Mouse (Mus musculus): ENCODE data around the gene Akap6. TPM values are rescaled to one million over a fixed set of nuclear protein-coding genes. Genes with fewer than 3 reads are reported as not detected.

Gene Akap6
- polyA plus RNA-seq, 1 experiment: 27.4 TPM

DNA sequence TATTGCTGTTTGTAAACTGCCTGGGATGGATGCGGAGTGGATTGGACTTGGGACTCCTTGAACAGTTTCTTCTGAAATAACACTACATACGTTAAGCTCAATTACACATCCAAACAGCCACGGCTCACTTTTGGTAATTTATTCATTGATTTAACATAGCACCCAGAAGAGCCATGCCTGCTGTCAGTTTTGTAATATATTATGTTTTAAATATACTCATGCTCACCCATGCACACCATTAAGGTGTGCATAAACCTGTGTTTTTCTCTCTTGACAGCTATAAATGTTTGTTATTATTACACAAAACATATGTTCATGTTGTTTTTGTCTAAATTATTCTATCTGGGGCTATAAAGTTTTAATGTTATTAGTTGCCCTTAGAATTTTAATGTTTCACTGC lies 258.4 kb downstream of the Akap6 start:
- TF ChIP-seq CTCF (IDR thresholded peaks at IDR 0.05; ENCODE audit: borderline replicate concordance, insufficient read depth, low read depth, low read length) (no peak), POLR2A (IDR thresholded peaks at IDR 0.05; ENCODE audit: borderline replicate concordance, insufficient read depth, low read length) (no peak)
- whole genome bisulfite sequencing: 81% methylated on average over 3 of the region's 3 CpGs
- Histone ChIP-seq H3K27ac (ENCODE audit: insufficient read depth, low read length) (no peak overlapping the region), H3K4me3 (replicated peaks; ENCODE audit: insufficient read depth, low read depth, low read length) (no peak overlapping the region), H3K4me1 (ENCODE audit: control insufficient read depth, insufficient read depth, low read length) (no peaks in the 10 kb centered on the region), H3K27me3 (ENCODE audit: control insufficient read depth, insufficient read depth, low read length) (no peaks in the 10 kb centered on the region)
- DNase-seq: no peak

DNA sequence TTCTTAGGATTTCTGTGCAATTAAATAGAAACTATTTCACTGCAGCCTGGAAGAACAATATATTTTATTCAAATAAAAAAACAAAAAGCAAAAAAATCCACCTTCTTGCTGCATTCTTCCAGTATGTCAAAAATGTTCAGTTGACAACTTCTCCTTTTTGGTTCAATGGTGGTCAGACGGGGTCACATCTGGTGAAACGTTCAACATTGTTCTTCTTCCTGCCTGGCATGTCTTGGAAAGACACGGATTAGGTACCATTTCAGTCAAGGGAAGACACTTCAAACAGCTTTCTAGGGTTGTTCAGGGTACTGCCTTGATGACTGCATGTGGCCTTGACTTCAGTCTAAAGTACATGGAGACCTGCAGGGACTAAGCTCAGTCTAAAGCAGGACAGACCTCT lies 258.8 kb downstream of the Akap6 start:
- Histone ChIP-seq H3K27ac (ENCODE audit: insufficient read depth, low read length) (no peak overlapping the region), H3K27me3 (ENCODE audit: control insufficient read depth, insufficient read depth, low read length) (no peaks in the 10 kb centered on the region), H3K4me1 (ENCODE audit: control insufficient read depth, insufficient read depth, low read length) (no peaks in the 10 kb centered on the region), H3K4me3 (replicated peaks; ENCODE audit: insufficient read depth, low read depth, low read length) (no peak overlapping the region)
- DNase-seq: no peak
- 63% methylated on average over 3 of the region's 3 CpGs for WGBS
- no peak for TF ChIP-seq POLR2A (IDR thresholded peaks at IDR 0.05; ENCODE audit: borderline replicate concordance, insufficient read depth, low read length)

DNA sequence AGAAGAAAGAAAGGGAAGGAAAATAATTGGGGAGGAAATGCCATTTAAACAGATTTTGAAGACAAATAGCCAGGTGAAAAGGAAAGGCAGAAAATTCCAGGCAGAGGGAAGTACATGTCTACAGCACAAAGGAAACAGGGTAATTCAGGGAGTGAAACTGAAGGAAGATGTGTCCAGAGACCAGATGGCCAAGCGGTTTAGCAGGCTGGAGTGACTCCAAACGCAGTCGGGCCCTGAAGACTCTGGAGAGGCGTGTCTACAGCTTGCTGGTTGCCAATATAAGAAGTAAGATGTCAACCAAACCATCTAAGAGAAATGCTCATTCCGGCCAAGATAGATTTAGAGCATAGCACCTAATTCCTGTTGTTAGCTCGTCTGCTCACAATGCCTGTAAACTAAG lies 292.6 kb downstream of the Akap6 start:
- DNase-seq: peak; percentile 68 to 80
- Histone ChIP-seq H3K4me1 (ENCODE audit: control insufficient read depth, insufficient read depth, low read length) (no peaks in the 10 kb centered on the region), H3K27ac (ENCODE audit: insufficient read depth, low read length) (no peak overlapping the region), H3K27me3 (ENCODE audit: control insufficient read depth, insufficient read depth, low read length) (no peaks in the 10 kb centered on the region), H3K4me3 (replicated peaks; ENCODE audit: insufficient read depth, low read depth, low read length) (no peak overlapping the region)
- no peak for TF ChIP-seq POLR2A (IDR thresholded peaks at IDR 0.05; ENCODE audit: borderline replicate concordance, insufficient read depth, low read length)
- no peak for TF ChIP-seq CTCF (IDR thresholded peaks at IDR 0.05; ENCODE audit: borderline replicate concordance, insufficient read depth, low read depth, low read length)
- WGBS: 6% methylated on average over 6 of the region's 6 CpGs

DNA sequence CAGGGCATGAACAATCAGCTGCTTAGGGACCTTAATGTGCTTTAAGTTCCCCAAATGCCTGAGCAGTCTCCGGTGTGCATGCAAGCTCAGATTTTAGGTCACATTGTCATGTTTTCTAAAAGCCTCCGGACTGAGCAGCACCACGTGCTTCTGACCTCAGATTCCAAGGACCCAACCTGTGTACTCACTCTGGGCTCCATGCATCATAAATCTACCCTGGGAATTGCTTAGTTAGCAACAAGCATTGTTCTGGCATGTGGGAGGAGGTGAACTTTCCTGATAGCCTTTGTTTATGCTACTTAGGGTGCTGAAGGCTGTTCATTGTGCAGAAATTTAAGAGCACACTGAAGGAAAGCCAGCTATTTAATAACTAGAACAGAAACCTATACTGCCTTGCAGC lies 313.2 kb downstream of the Akap6 start:
- H3K4me1 ChIP-seq (ENCODE audit: control insufficient read depth, insufficient read depth, low read length): no peaks in the 10 kb centered on the region
- 56% methylated on average over 3 of the region's 3 CpGs for WGBS
- no peak for DNase-seq
- no peak overlapping the region for H3K4me3 ChIP-seq (replicated peaks; ENCODE audit: insufficient read depth, low read depth, low read length)
- H3K27ac ChIP-seq (ENCODE audit: insufficient read depth, low read length): no peak overlapping the region
- H3K27me3 ChIP-seq (ENCODE audit: control insufficient read depth, insufficient read depth, low read length): no peaks in the 10 kb centered on the region
- no peak for TF ChIP-seq CTCF (IDR thresholded peaks at IDR 0.05; ENCODE audit: borderline replicate concordance, insufficient read depth, low read depth, low read length)
- no peak for TF ChIP-seq POLR2A (IDR thresholded peaks at IDR 0.05; ENCODE audit: borderline replicate concordance, insufficient read depth, low read length)

DNA sequence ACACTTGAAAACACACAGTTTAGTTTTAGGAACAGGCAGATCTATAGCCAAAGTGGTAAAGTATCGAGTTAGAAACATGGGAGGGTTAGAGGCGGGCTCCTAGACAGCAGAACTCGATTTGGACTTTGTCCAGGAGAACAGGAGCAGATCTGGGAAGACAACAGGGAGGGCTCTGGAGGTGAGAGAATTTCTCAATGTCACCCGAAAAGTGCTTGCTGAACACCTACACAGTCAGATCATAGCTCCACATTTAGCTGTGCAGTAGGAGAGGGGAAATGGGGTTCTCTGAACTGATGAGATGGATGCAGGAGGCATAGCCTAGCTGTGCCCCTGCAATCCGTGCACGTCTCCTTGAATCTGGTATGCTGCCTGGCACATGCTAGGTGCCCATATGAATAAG lies 315.4 kb downstream of the Akap6 start:
- Histone ChIP-seq H3K27ac (ENCODE audit: insufficient read depth, low read length) (no peak overlapping the region), H3K27me3 (ENCODE audit: control insufficient read depth, insufficient read depth, low read length) (no peaks in the 10 kb centered on the region), H3K4me3 (replicated peaks; ENCODE audit: insufficient read depth, low read depth, low read length) (no peak overlapping the region), H3K4me1 (ENCODE audit: control insufficient read depth, insufficient read depth, low read length) (no peaks in the 10 kb centered on the region)
- TF ChIP-seq CTCF (IDR thresholded peaks at IDR 0.05; ENCODE audit: borderline replicate concordance, insufficient read depth, low read depth, low read length): no peak
- no peak for DNase-seq
- WGBS: 88% methylated on average over 6 of the region's 6 CpGs

DNA sequence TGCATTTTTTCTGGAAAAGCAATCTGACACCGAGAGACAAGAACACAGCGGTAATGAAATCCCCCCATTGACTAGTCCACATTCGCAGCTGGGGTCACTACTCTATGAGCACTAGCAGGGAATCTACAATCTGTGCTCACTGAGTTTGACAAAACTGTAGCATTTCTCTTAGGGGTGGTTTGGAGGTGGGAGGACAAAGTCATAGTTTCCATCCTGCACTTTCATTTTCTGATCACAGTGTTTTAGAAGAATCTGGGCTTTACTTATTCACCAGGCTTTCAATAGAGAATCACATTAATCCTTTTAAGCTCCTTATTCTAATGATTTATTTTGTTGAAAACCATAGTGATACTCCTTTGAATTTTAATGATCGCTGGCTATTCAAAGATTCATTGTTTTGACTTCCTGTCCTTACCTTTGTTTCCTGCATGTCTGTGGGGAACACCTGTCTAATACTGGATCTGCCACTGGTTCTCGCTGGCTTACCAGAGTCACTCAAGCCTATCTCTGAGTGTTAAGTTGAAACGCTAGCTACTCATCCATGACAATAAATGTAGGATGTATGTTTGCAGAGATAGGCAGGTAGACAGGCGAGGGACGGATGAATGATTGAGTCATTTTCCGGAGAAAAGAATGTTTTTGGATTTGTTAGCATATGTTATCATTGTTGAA lies 325.5 kb downstream of the Akap6 start:
- no peak for DNase-seq
- Histone ChIP-seq H3K4me1 (ENCODE audit: control insufficient read depth, insufficient read depth, low read length) (no peaks in the 10 kb centered on the region), H3K4me3 (replicated peaks; ENCODE audit: insufficient read depth, low read depth, low read length) (no peak overlapping the region), H3K27me3 (ENCODE audit: control insufficient read depth, insufficient read depth, low read length) (no peaks in the 10 kb centered on the region), H3K27ac (ENCODE audit: insufficient read depth, low read length) (no peak overlapping the region)
- 84% methylated on average over 9 of the region's 9 CpGs for WGBS
- TF ChIP-seq CTCF (IDR thresholded peaks at IDR 0.05; ENCODE audit: borderline replicate concordance, insufficient read depth, low read depth, low read length): no peak
- no peak for TF ChIP-seq POLR2A (IDR thresholded peaks at IDR 0.05; ENCODE audit: borderline replicate concordance, insufficient read depth, low read length)

DNA sequence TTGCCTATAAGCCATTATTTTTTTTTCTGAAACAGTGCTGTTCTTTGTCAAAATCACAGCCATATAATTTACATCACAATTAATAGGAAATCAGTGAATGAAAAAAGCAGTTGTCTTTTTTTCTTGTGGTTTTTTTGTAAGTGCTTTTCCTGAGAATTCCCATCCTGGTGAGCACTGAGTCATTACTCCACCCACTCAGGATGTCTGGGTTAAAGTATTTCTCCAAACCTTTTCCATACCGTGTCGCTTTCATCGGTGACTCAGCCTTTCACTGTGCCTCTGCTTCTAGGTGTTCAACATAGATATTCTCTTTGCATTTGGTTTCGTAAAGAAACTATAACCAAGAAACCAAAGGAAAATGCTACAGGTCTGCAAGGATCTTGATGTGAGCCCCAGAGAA lies 328.1 kb downstream of the Akap6 start:
- 84% methylated on average over 4 of the region's 4 CpGs for WGBS
- no peak overlapping the region for H3K4me3 ChIP-seq (replicated peaks; ENCODE audit: insufficient read depth, low read depth, low read length)
- H3K27me3 ChIP-seq (ENCODE audit: control insufficient read depth, insufficient read depth, low read length): no peaks in the 10 kb centered on the region
- DNase-seq: no peak
- no peaks in the 10 kb centered on the region for H3K4me1 ChIP-seq (ENCODE audit: control insufficient read depth, insufficient read depth, low read length)
- TF ChIP-seq CTCF (IDR thresholded peaks at IDR 0.05; ENCODE audit: borderline replicate concordance, insufficient read depth, low read depth, low read length) (no peak), POLR2A (IDR thresholded peaks at IDR 0.05; ENCODE audit: borderline replicate concordance, insufficient read depth, low read length) (no peak)
- H3K27ac ChIP-seq (ENCODE audit: insufficient read depth, low read length): no peak overlapping the region

DNA sequence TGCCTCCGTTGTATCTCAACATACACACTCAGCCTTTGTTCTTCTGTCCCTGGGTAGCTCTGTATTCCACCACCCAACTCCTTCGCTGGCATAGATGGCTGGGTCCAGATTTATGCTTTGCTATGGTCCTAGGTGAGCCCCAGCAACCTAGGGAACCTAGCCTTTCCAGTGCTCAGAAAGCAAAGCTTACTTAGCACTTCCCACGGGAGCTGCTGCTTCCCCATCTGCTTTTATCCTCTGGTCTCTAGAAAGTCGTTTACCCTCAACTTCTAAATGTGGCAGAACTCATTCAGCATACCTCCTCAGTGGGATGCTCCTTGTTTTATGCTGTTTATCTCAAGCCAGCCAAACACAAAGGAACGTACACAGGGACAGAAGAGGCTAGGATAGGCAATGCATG lies 329.7 kb downstream of the Akap6 start:
- H3K27me3 ChIP-seq (ENCODE audit: control insufficient read depth, insufficient read depth, low read length): no peaks in the 10 kb centered on the region
- TF ChIP-seq CTCF (IDR thresholded peaks at IDR 0.05; ENCODE audit: borderline replicate concordance, insufficient read depth, low read depth, low read length) (no peak), POLR2A (IDR thresholded peaks at IDR 0.05; ENCODE audit: borderline replicate concordance, insufficient read depth, low read length) (no peak)
- WGBS: 55% methylated on average over 5 of the region's 5 CpGs
- peaks cover 3% of the 10 kb centered on the region for H3K4me1 ChIP-seq (ENCODE audit: control insufficient read depth, insufficient read depth, low read length)
- no peak overlapping the region for H3K27ac ChIP-seq (ENCODE audit: insufficient read depth, low read length)
- no peak for DNase-seq
- H3K4me3 ChIP-seq (replicated peaks; ENCODE audit: insufficient read depth, low read depth, low read length): no peak overlapping the region
